Comparison of ENCODE assay signal across 10 mouse cellular contexts in genomic region chr7:27364379-27364778, GRCm38 (mm10). TPM values are rescaled to one million over a fixed set of nuclear protein-coding genes. Genes with fewer than 3 reads are reported as not detected.
DNase-seq lines count a peak whose midpoint lies in the region; ATAC-seq and TF ChIP-seq lines count a peak whose summit lies in the region.
"Had no signal": no experiment of that assay in that cellular context is flagged by ENCODE, and none has a peak within 500 bp of the region (broad histone marks: within the 10 kb centered on the region; RNA-seq: fewer than 3 reads in every experiment).

No protein-coding gene starts in this region.

- no peaks in the 10 kb centered on the region for H3K36me3 ChIP-seq in forebrain, embryonic 10.5 days (replicated peaks)
- no peaks in the 10 kb centered on the region for H3K36me3 ChIP-seq in forebrain, embryonic 14.5 days (ENCODE audit: control insufficient read depth, insufficient read depth, low read length)
- no peaks in the 10 kb centered on the region for H3K36me3 ChIP-seq in kidney, embryonic 14.5 days (ENCODE audit: control insufficient read depth, insufficient read depth, low read length)
- no peaks in the 10 kb centered on the region for H3K36me3 ChIP-seq in testis, adult 2 months (ENCODE audit: control insufficient read depth, insufficient read depth, low read length)

- H3K4me2 ChIP-seq in forebrain, embryonic 14.5 days (ENCODE audit: low read length), result no peak overlapping the region
- no peak overlapping the region for H3K4me2 ChIP-seq in kidney, embryonic 14.5 days (replicated peaks; ENCODE audit: low read depth, low read length)

- H3K4me3 ChIP-seq in forebrain, embryonic 10.5 days, result peak overlapping the region; percentile 16
- H3K4me3 ChIP-seq in forebrain, embryonic 14.5 days (ENCODE audit: low read depth, low read length), result no peak overlapping the region
- H3K4me3 ChIP-seq in kidney, embryonic 14.5 days (ENCODE audit: low read length), result peak overlapping the region; percentile 18
- H3K4me3 ChIP-seq in testis, adult 2 months (ENCODE audit: control insufficient read depth, low read depth, low read length), result peak overlapping the region; percentile 66

- 3% methylated on average over 29 of the region's 29 CpGs for WGBS in forebrain, embryonic 10.5 days
- 3% methylated on average over 29 of the region's 29 CpGs for WGBS in forebrain, embryonic 14.5 days
- WGBS in kidney, embryonic 14.5 days, result 3% methylated on average over 29 of the region's 29 CpGs

- no peak overlapping the region for H3K27ac ChIP-seq in forebrain, embryonic 10.5 days
- H3K27ac ChIP-seq in forebrain, embryonic 14.5 days (ENCODE audit: low read depth, low read length), result no peak overlapping the region
- no peak overlapping the region for H3K27ac ChIP-seq in kidney, embryonic 14.5 days (ENCODE audit: low read depth, low read length)
- no peak overlapping the region for H3K27ac ChIP-seq in testis, adult 2 months (ENCODE audit: control insufficient read depth, insufficient read depth, low read depth, low read length)

- H3K9me3 ChIP-seq in forebrain, embryonic 10.5 days, result peaks cover 10% of the 10 kb centered on the region; the same call in 1 of the 2 replicates
- H3K9me3 ChIP-seq in forebrain, embryonic 14.5 days (replicated peaks; ENCODE audit: control insufficient read depth, low read length), result no peaks in the 10 kb centered on the region
- H3K9me3 ChIP-seq in kidney, embryonic 14.5 days (ENCODE audit: control insufficient read depth, low read length), result no peaks in the 10 kb centered on the region

- no peak for DNase-seq in forebrain, embryonic 10.5 days (ENCODE audit: extremely low spot score, low spot score)
- DNase-seq in forebrain, embryonic 14.5 days (ENCODE audit: low spot score), result no peak
- no peak for DNase-seq in kidney, postnatal 36 days
- DNase-seq in testis, postnatal 14 days (ENCODE audit: low spot score), result no peak
- DNase-seq in urinary bladder, adult 18-20 months (ENCODE audit: low spot score in 2 of 2), result no peak
- no peak for DNase-seq in natural killer cell, adult 2 months (ENCODE audit: low spot score in 2 of 2)
- DNase-seq: right cerebral cortex, adult 18-20 months had no signal

- no peak overlapping the region for H3K9ac ChIP-seq in forebrain, embryonic 14.5 days (ENCODE audit: low read length)
- H3K9ac ChIP-seq in kidney, embryonic 14.5 days (ENCODE audit: low read depth, low read length), result no peak overlapping the region

- ATAC-seq in forebrain, embryonic 14.5 days, result no peak
- no peak for ATAC-seq in kidney, embryonic 14.5 days (ENCODE audit: low FRiP score, low TSS enrichment)

- TF ChIP-seq POLR2A in testis, adult 2 months (IDR thresholded peaks at IDR 0.05; ENCODE audit: control insufficient read depth, low read depth, low read length), result no peak

- TF ChIP-seq CTCF in testis, adult 2 months (IDR thresholded peaks at IDR 0.05; ENCODE audit: control insufficient read depth, insufficient read depth, insufficient replicate concordance, low read depth, low read length), result no peak

- peaks cover 32% of the 10 kb centered on the region for H3K4me1 ChIP-seq in forebrain, embryonic 10.5 days
- no peaks in the 10 kb centered on the region for H3K4me1 ChIP-seq in forebrain, embryonic 14.5 days (ENCODE audit: control insufficient read depth, insufficient read depth, low read length)
- no peaks in the 10 kb centered on the region for H3K4me1 ChIP-seq in kidney, embryonic 14.5 days (ENCODE audit: control insufficient read depth, insufficient read depth, low read length)
- H3K4me1 ChIP-seq in testis, adult 2 months (ENCODE audit: control insufficient read depth, insufficient read depth, low read length), result peaks cover 14% of the 10 kb centered on the region

- peaks cover 83% of the 10 kb centered on the region for H3K27me3 ChIP-seq in forebrain, embryonic 10.5 days (ENCODE audit: poor library complexity, severe bottlenecking)
- peaks cover 60% of the 10 kb centered on the region for H3K27me3 ChIP-seq in forebrain, embryonic 14.5 days (replicated peaks; ENCODE audit: control insufficient read depth, insufficient read depth, low read length)
- peaks cover 64% of the 10 kb centered on the region for H3K27me3 ChIP-seq in kidney, embryonic 14.5 days (ENCODE audit: control insufficient read depth, insufficient read depth, low read length)
- peaks cover 4% of the 10 kb centered on the region for H3K27me3 ChIP-seq in testis, adult 2 months (ENCODE audit: control insufficient read depth, insufficient read depth, low read length)

RNA-seq across cellular contexts. Expression of gene Gm20479, which starts 7.2 kb away (rescaled TPM):
- 1.4 TPM in 1 of 2 replicates, not detected in the other for polyA plus RNA-seq in forebrain, embryonic 10.5 days (2016; fragmentation: Nextera tagmentation; extraction: Ambion mirVana)
- polyA plus RNA-seq in forebrain, embryonic 14.5 days (2014; fragmentation: Nextera tagmentation; extraction: Ambion mirVana), result 0.38 TPM in 1 of 2 replicates, not detected in the other
- 1.9 TPM in 1 of 2 replicates, not detected in the other for polyA plus RNA-seq in kidney, embryonic 14.5 days (2014; fragmentation: Nextera tagmentation; extraction: Ambion mirVana)
- 0.35 and 0.89 TPM in 2 replicates for polyA plus RNA-seq in testis, adult 2 months (2012; rRNA removed)
- polyA plus RNA-seq: brain, embryonic 14.5 days had no signal

RNA-seq across cellular contexts. Expression of gene Shkbp1, which starts 8.6 kb away (rescaled TPM):
- polyA plus RNA-seq in forebrain, embryonic 10.5 days (2016; fragmentation: Nextera tagmentation; extraction: Ambion mirVana), result 62.4 and 67.7 TPM in 2 replicates
- 52.4 and 66.4 TPM in 2 replicates for polyA plus RNA-seq in forebrain, embryonic 14.5 days (2014; fragmentation: Nextera tagmentation; extraction: Ambion mirVana)
- 38.4 and 41.0 TPM in 2 replicates for polyA plus RNA-seq in kidney, embryonic 14.5 days (2014; fragmentation: Nextera tagmentation; extraction: Ambion mirVana)
- 18.3 and 22.4 TPM in 2 replicates for polyA plus RNA-seq in testis, adult 2 months (2012; rRNA removed)

RNA-seq across cellular contexts. Expression of gene Ltbp4, which starts 26.9 kb away (rescaled TPM):
- polyA plus RNA-seq in forebrain, embryonic 10.5 days (2016; fragmentation: Nextera tagmentation; extraction: Ambion mirVana), result 8.5 and 11.1 TPM in 2 replicates
- polyA plus RNA-seq in forebrain, embryonic 14.5 days (2014; fragmentation: Nextera tagmentation; extraction: Ambion mirVana), result 8.0 and 11.0 TPM in 2 replicates
- polyA plus RNA-seq in kidney, embryonic 14.5 days (2014; fragmentation: Nextera tagmentation; extraction: Ambion mirVana), result 23.4 and 26.0 TPM in 2 replicates
- polyA plus RNA-seq in testis, adult 2 months (2012; rRNA removed), result 23.9 and 26.1 TPM in 2 replicates
